Mouse (Mus musculus): ENCODE results near the gene Akap7.
"Not testable (repeated sequence)": the region's sequence is repeated elsewhere in the genome, so short reads cannot be mapped to it uniquely, and the experiment has no call there.

The Akap7 gene

DNA sequence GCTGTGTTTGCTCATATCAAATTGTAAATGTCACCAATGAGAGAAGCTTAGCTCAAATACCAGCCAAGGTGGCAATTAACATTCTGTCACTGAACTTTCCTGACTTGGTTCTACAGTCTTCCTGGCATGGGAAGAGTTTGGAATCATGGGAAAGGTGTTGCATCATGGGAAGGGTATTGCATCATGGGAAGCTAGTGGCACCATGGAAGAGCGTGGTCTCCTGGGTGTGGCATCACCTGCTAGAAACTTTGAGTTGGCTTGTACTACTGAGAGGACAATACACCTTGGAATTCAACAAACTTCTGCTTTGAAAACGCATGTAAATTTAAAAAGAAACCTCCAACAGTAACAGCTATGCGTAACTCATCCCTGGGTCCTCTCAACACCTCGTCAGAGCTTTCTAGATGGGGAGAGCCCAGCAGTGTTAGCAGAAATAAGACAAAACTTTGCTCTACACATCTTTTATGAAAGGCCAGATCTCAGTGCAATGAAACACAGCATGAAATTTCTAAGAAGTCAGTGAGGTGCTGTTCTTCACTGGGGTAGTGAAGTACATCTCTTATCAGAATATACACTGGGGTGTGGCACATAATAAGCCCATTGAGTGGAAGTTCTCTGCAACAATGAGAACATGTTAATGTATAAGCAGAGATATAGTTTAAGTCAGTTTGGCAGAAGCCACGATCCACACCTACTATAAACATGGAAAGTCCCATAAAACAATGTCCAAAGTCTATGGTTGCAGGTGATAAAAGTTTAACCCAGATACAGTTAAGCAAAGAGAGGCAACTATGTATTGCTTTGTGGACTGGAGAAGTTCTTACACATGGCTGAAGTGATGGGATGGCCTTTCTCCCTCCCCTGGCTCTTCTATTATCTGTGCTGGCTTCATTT lies 115.2 kb downstream of the Akap7 start:
- DNase-seq (ENCODE audit: low spot score in 2 of 2): no peak

DNA sequence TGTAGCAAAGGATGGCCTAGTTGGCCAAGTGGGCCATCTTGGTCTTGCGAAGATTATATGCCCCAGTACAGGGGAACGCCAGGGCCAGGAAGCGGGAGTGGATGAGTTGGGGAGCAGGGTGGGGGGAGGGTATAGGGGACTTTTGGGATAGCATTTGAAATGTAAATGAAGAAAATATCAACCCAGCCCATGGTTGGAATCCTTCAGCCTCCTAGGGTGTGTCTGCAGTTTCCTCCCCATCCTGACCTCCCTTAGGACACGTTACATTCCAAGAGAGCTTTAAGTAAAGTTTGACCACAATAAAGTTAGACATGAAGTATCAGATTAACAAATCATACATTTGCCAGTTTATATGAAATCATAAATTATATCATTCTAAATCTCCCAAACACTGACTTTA lies 116.5 kb downstream of the Akap7 start:
- no peak for DNase-seq (ENCODE audit: low spot score in 2 of 2)

DNA sequence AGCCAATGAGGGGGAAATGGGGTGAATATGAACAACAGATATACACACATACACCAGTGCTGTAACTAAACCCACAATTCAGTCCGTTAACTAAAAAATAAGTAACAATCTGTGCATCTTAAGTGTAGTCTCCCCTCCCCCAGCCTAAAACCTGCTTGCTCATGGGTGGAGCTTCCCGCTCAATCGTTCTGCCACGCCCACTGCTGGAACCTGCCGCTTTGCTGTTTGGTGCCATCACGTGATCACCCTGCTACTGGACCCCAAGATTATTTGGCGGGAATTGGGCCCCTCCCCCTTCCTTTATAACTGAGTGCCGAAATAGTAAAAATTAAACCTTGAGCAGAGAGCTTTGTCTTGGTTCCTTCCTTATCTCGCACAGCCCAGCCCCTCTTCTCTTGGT lies 121.4 kb downstream of the Akap7 start:
- not testable (repeated sequence) for DNase-seq (ENCODE audit: low spot score in 2 of 2)

DNA sequence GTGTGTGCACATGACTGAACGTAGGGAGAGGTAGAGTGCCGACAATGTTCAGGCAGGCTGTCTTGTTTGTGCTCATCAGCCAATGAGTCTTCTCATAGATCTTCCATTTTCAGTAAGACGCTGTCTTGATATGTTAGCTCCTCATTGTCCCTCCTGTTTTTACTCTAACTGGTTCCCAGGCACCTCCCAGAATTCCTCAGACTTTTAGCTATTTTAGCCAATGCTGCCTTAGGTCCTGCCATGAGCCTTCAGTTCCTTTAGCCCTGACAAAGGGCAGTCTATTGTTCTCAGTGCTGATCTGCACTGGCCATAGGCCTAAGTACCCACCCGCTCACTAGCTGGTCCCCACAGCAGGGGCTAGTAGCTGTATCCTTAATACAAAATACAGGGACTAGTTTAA lies 122.0 kb downstream of the Akap7 start:
- no peak for DNase-seq (ENCODE audit: low spot score in 2 of 2)

DNA sequence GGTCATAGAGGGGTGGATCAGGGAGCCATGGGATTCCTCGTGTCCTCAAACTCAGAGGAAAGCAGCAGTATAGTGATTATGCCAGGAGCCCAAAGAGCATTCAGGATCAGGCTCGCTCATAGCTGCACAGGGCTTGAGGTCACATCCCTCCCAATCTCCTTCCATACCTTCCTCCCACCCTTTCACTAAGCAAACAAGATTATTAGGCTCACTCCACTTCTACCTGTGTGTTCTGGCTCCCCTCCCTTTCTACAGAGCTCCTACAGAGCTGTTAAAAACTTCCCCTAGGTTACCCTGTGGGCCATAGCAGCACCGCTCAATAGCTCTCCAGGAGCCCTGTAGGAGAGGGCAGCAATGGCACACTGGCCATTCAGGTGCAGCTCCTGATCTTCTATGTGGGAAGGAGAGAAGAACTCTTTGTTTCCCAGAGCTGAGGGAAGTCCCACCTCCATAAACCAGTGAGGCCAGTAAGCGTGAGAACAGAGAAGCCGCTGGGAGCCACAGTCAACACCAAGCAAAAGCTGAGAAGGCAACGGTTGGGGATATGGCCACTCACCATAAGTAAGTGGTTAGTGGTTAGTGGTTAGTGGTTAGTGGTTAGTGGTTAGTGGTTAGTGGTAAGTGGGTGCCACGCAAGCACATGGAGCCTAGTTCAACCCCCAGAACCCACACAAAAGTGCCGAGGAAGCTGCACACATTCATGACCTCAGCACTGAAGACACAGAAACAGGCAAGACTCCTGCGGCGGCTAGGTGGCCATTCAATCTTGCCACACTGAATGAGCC lies 122.7 kb downstream of the Akap7 start:
- no peak for DNase-seq (ENCODE audit: low spot score in 2 of 2)

DNA sequence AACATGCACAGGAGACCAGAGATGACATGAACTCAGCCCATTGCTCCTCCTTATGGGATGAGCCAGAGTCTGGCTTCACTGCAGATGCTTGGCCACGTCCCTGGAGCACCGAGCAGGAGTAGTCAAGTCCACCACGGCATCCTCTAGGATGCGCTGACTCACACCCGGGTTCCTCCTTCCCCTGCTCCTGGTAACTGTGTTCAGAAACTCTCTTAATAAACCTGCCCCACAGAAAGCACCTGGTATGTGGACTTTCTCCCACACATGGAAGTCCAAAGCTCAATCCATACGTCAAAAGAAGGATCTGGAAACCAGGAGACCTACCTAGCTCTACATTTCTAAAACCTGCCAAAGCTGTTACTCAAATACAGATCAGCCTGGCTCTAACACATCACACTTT lies 124.4 kb downstream of the Akap7 start:
- no peak for DNase-seq (ENCODE audit: low spot score in 2 of 2)

DNA sequence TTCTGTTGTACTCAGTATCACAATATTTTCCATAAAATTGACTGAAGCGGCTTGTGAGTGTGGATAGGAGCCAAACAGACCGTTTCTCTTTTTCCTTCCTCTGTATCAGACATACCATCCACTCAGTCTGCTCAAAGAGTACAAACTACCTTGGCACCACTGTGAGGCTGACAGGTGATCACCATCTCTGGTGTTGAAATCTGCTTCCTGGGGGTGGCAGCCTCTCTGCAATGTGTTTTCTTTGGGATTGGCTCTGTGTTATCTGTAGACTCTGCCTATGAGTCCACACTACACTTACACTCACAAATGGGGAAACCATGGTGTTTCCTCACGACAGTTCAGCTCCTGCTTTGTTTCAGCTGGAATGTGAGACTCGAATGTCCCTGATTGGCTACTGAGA lies 128.6 kb downstream of the Akap7 start:
- no peak for DNase-seq (ENCODE audit: low spot score in 2 of 2)

DNA sequence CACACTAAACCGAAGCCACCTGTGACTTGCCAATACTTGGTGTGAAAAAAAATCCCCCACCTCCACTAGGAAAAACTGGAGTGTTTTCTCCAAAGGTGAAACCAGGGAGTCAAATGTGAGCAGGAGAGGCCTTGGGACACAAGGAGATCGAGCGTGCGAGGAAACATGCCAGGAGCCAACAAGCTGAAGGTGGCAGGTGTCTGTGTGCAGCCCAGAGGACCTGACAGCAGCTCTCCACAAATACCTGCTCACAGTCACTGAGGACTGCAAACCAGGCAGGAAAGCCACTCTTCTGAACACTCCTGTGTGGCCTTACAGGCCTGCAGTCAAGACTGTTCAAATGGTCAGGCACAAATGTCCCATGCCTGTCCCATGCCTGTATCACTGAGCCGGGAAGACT lies 130.4 kb downstream of the Akap7 start:
- no peak for DNase-seq (ENCODE audit: low spot score in 2 of 2)

DNA sequence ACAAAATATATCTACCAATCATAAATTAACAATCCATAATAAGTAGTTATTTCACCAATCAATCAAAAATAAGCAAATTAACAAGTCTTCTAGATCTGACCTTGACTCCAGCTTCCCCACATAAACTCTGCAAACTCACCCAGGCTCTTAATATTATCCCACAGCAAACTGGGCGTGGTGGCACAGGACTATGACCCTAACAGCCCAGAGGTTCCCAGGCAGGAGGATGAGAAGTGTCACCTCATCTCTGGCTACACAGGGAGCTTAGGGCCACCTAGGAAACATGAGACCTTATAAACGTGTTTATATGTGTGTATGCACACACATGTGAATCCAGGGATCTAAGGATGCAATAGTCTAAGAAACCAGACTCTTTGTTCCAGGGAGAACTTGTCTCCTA lies 132.8 kb downstream of the Akap7 start:
- DNase-seq (ENCODE audit: low spot score in 2 of 2): no peak

DNA sequence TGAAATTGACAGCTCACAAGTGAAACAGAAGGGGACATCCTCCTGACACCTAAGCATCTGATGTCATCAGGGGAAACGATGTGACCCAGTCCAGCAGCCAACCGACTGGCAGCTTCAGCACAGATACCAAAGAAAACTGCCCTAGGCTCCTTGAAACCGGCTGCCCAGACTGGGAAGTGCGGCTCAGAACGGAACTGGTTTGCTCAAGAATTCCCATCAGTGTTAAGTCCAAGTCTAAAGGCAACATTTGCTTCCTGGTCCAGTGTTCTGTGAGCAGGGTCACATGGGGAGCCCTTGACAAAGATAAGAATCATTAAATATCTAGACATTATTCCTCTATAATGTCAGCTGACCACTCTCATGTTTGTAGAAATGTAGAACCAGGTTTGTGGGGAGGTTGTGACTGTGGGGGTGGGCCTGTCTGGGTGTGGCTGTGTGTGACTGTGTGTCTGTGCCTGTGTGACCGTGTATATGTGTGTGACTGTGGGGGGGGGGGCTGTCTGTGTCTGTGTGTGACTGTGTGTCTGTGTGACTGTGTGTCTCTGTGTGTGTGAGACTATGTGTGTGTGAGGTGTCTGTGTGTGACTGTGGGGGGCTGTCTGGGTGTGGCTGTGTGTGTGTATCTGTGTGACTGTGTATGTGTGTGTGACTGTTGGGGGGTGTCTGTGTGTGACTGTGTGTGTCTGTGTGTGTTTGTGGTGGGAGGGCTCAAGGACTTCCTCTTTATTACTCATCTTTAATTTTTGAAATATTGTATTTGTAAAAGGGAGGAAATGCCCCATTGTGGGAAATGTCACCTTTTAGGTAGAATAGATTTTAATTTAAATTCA lies 140.1 kb downstream of the Akap7 start:
- DNase-seq (ENCODE audit: low spot score in 2 of 2): no peak

DNA sequence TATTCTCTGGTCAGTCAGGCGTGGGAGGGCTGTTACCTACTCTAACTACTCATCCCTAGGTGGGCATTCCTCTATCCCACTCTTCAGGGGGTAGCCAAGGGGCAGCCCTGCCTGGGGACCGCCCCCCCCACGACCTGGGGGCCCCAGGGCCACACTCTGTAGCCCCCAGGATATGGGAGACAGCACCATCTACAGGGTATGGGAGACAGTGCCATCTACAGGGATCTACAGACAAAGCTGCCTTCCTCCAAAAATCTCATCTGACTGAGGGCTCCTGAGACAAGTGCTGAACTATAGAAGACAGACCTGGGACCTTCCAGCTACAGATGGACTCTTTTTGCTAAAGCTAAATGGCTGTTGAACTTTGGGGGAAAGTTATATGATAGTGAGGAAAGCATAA lies 144.2 kb downstream of the Akap7 start:
- DNase-seq (ENCODE audit: low spot score in 2 of 2): not testable (repeated sequence)

DNA sequence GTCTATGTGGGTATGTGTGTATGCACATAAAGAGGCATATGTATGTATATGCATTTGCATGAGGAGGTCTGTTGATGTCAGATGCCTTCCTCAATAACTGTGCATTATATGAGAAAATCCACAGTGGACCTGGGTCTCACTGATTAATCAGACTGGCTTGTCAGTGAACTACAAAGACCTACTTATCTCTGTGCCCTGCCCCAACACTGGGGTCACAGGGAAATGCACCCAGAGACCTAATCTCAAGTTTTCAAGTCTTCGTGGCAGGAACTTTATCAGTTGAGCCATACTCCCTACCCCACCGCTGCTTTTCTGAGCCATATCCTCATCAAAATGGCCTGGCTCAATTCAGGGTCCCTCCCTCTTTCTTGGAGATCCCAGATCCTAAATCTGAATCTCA lies 146.0 kb downstream of the Akap7 start:
- no peak for DNase-seq (ENCODE audit: low spot score in 2 of 2)

DNA sequence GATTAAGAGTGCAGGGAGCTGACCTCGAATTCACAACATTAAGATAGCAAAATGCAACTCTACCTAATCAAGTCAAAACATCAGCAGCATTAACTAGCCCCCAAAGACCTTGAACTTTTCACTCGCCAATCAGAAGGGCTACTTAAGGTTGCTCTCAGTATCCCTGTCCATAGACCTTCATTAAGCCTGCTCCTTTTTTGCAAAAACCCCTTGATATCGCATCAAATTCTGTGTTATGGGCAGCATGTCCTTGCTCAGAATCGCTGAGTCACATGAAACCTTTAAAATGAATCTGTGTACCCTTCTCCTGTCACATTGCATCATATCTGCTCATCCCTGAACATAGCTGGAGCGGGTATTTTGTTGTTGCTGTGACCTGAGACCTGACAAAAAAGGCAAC lies 149.0 kb downstream of the Akap7 start:
- no peak for DNase-seq (ENCODE audit: low spot score in 2 of 2)

DNA sequence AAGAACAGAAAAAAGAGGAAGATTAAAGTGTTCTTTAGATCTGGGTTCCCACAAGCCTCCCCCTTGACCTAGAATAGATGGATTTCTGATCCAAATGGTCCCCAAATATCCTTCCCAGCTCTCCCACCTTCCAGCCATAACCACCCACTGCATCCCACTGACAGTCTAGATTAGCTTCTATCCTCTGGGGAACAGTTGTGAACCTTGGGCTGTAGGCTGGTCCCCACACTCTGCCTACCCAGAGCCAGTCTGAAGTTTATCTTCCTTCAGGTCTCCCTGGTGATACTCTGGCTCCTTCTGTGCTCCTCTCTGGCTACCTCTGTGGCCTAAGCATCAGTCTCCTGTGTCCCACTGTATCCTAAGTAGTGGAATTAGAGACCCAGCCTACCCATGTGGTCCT lies 150.3 kb downstream of the Akap7 start:
- no peak for DNase-seq (ENCODE audit: low spot score in 2 of 2)

DNA sequence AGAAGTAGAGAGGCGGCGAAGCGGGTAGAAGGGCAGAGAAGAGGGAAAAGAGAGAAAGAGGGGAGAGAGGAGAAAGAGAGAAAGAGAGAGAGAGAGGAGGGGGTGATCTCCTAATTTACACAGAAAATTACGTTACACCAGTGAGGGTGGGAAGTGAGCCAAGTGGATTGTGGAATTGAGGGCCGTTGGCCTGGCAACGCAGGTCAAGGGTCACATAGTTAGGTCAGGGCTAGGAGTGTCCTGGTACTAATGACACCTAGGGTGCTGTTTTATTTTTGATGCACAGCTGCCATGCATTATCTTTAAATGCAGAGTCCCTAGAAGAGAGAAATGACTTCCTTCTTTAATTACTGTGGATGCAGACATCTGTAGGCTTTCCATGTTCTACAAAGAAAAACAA lies 153.4 kb downstream of the Akap7 start:
- DNase-seq (ENCODE audit: low spot score in 2 of 2): no peak

DNA sequence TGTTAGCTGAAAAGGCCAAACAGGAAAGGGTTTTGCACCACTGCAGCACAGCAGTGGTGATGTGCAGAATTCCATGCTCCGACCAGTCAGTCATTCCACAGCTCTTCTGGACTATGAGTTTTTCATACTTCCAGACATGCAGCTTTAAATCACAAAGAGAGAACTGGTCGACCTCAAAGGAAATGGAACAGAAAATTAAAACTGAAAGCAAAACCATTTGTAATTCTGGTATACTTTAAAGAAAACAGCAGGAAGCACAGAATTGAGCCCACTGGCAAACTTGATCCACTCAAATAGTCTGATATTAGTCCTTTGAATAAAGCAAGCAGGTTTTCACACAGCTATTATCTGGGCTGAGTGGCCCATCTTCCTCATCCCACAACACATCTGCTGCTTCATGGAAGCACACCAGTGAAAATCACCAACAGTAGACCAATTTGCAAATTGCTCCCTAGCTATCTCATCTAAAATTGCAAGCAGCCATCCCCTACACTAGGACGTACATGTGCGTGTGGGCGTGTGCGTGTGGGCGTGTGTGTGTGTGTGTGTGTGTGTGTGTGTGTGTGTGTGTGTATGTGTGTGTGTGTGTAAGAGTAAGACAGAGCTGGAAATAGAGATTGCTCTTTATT lies 156.4 kb downstream of the Akap7 start:
- DNase-seq (ENCODE audit: low spot score in 2 of 2): no peak

DNA sequence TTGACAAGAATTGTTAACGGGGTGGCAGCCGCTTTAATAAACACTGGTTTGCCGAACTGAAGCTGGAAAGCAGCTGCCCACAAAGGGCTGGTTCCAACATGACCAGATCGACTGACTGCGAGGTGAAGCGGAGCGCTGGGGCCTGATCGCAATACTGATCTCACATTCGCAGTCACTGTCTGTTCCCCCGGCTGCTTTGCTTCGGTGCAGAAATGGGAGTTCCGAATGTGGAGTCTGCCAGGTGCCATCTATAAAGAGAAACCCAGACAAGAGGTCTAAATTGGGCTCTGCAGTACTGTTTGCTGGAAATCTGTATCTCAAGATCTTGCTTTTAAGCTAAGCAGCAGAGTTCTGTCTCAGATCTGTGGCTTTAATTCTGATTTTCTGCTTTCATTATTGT lies 161.8 kb downstream of the Akap7 start:
- DNase-seq (ENCODE audit: low spot score in 2 of 2): no peak

DNA sequence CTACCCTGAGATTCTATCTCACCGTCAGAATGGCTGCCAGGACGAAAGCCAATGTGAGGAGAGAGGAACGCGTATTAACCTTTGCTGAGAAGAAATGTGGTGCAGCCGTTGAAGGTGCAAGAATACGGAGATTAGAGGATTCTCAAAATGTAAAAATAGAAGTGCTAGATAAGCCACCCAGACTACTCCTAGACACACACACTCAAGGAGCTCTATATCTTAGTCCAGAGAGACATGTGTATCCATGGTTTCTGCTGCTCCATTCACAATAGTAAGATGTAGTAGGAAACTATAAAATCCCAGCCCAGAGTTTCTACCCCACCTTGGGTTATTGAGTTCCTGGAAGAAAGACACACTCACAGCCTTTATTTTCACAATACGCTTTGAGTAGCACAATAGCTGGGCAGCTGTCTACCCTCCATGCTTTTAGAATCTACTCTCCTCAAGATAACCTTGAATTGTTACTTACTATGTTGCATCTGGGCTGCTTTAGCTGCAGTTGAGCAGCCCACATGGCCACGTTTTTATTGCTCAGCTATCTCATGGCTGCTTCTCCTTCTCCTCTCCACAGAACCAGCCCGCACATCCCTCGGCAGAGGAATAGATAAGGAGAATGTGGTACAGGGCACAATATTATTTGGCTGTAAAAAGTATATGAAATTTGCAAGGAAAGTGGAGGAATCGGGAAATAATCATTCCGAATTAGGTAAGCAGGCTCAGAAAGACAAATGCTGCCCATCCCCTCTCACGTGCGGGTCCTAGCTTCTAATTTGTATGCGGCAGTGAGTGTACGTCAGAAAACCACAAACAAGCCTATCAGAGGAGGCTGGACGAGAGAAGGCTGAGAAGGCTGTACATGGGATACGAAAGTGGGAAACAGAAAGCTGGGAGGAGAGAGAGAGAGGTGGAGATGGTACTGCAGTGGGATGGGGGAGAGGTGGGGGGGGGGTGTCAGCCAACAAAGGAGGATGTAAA lies 162.6 kb downstream of the Akap7 start:
- no peak for DNase-seq (ENCODE audit: low spot score in 2 of 2)

DNA sequence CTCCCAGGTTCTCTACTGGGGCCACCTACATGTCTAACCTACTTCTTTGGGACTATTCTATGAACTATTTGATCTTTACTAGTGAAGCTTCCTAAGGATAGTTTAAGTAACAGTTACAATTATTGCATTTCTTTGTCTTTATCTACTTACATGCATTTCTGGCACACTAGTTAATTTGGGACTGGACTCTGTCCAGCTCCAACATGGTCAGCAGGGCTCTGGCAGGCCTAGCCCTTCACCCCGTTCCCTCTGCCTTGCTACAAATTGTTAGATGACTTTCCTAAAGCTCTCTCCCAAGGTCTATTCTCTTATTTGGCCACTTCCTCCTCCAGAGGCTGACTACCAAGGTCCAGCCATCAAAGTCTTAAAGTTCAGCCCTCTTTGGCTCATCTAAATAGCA lies 165.9 kb downstream of the Akap7 start:
- DNase-seq (ENCODE audit: low spot score in 2 of 2): no peak

DNA sequence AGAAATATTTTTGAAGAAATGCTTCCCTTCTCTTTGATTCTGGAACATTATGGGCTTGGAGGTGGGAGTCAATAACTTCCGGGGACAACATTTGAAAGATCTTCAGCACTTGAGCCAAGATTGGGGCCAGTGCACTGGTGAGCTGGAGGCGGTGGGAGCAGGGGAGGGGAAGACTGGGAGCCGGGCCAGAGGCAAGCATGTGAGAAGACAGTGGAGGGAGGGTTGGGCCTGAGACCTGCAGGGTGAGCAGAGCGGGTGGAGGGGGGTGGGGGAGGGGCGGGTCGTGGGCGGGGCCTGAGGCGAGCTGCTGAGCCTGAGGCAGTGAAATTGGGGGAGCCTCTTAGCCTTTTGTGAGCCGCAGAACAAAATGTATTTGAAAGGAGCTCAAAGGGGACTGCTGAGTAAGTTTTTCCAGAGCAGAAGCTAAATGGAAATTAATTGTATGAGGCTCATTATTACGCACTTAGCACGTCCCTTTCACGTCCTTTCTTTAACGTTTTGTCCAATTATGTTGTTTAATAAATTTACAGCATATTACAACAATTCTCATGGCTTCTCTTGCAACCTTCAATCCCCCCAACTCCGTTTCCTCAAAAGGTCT lies 167.4 kb downstream of the Akap7 start:
- no peak for DNase-seq (ENCODE audit: low spot score in 2 of 2)

Measured in spleen, postnatal 14 days (tissue).